Comparison of ENCODE assay signal across 10 mouse cellular contexts in genomic region chr8:106969964-106970363, GRCm38 (mm10).
"Had no signal": no experiment of that assay in that cellular context is flagged by ENCODE, and none has a peak within 500 bp of the region (broad histone marks: within the 10 kb centered on the region; RNA-seq: fewer than 3 reads in every experiment).

No protein-coding gene starts in this region.

- H3K27ac ChIP-seq: intestine, embryonic 15.5 days; limb, embryonic 15.5 days; liver, embryonic 12.5 days; midbrain, embryonic 13.5 days; stomach, embryonic 15.5 days had no signal

- H3K4me3 ChIP-seq: intestine, embryonic 15.5 days; limb, embryonic 15.5 days; liver, embryonic 12.5 days; midbrain, embryonic 13.5 days; stomach, embryonic 15.5 days had no signal

- ATAC-seq: intestine, embryonic 15.5 days; liver, embryonic 12.5 days; midbrain, embryonic 13.5 days had no signal

- H3K4me1 ChIP-seq: midbrain, embryonic 13.5 days; stomach, embryonic 15.5 days had no signal

- H3K4me2 ChIP-seq: intestine, embryonic 15.5 days; limb, embryonic 15.5 days; liver, embryonic 12.5 days; midbrain, embryonic 13.5 days; stomach, embryonic 15.5 days had no signal

- H3K9ac ChIP-seq: intestine, embryonic 15.5 days; limb, embryonic 15.5 days; liver, embryonic 12.5 days; midbrain, embryonic 13.5 days; stomach, embryonic 15.5 days had no signal

- DNase-seq: kidney, adult 18-20 months; kidney, postnatal 10 days; layer of hippocampus, postnatal 36 days; right cerebral cortex, postnatal 14 days; thymus, postnatal 14 days had no signal

- H3K36me3 ChIP-seq: intestine, embryonic 15.5 days; limb, embryonic 15.5 days; liver, embryonic 12.5 days; midbrain, embryonic 13.5 days; stomach, embryonic 15.5 days had no signal

- H3K9me3 ChIP-seq: intestine, embryonic 15.5 days; limb, embryonic 15.5 days; liver, embryonic 12.5 days; midbrain, embryonic 13.5 days; stomach, embryonic 15.5 days had no signal

- H3K27me3 ChIP-seq: intestine, embryonic 15.5 days; limb, embryonic 15.5 days; liver, embryonic 12.5 days; midbrain, embryonic 13.5 days; stomach, embryonic 15.5 days had no signal
